Mouse (Mus musculus) CD4-positive helper T cell, adult 2 months (primary cell): ENCODE data around the gene Fcmr.

ENCODE experiments used
- DNase-seq: peaks from one replicate; pipeline ENCODE4 v3.0.0-alpha.2; 2012; ENCODE audit warnings: low read depth, missing footprints, low spot score

Gene Fcmr

DNA sequence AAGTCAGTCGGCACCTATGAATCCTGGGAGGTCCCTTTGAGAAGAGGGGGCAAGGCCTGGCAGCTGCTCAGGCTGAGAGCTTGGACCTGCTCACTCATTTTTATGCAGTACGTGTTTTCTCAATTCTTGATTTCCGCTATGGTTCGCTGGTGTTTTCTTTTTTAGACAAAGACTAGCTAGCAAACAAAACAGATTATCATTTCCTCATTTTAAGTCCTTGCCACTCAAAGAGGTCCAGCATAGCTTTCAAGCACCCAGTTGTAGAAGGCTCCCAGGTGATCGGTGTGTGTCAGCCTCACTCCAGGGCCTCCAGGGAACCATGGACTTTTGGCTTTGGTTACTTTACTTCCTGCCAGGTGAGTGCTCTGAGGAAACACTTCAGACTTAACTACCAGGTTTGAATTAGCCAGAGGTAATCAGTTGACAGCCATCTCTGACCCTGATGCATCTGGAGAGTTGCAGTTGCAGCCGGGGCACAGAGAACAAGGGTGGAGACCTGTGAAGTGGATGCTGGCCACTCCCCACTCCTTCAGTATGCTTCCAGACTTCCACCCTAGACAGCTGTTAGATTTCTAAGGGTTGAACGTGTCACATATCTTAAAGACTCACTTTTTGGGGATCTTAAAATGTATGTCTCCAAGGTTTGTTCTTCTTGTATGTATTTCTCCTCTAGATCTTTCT is at the start of gene Fcmr:
Gene Fcmr (plus strand): TSS at position 129 of the 681 bp plus-strand sequence.
- DNase-seq: no peak

DNA sequence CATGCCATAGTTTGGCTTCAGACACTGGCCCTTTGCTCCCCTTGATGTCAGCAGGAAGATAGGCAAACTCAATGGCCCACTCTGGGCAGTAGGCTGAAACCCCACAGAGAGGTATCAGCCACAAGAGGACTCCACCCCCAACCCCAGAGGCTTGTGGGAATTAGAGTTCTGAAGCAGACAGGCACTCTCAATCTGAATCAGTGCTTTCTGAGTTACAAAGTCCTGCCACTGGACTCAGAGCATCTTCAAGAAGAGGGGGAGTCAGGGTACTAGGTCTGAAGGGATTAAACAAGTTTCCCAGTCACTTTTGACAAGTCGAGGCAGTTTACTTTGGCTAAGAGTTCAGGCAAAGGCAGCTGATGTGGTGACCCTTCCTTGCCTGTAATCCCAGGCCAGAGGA is 45.7 kb upstream of the Fcmr start:
- DNase-seq: no peak

DNA sequence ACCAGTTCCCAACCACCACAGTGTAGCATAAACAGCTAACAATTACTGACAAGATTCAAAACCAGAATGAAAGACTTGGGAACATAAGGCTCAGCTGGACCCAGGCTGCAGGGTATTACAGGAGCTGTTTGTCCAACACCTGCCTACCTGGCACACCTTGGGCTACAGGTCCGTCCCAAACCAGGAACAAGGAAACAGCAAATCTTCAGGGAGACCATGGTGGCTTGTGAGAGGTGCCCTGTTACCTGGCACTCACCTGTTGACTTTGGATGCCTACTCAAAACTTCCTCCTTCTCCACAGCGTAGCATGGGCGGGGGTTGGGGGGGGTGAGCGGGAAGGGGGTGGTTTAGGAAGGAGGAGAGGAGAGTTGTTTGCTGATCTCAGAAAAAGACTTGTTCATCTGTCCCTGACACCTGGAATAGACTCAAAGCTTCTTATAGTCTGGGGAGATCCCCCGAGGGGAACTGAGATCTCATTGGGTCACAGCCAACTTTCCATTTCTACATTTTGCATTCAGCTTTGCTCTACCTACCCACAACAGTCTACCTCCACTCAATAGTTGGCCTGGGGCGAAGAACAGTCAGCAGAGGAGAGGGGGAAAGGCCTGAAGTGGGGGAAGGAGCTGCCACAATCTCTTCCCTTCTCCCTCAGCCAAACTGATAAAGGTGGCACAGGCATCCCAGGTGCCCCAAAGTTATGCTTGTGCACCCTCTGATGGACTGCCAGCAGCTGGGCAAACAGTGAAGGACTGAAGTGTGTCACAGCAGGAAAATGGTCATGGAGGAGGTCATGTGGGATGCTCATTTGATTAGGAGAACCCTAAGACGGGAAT is 44.9 kb upstream of the Fcmr start:
- peak; percentile 15 for DNase-seq

DNA sequence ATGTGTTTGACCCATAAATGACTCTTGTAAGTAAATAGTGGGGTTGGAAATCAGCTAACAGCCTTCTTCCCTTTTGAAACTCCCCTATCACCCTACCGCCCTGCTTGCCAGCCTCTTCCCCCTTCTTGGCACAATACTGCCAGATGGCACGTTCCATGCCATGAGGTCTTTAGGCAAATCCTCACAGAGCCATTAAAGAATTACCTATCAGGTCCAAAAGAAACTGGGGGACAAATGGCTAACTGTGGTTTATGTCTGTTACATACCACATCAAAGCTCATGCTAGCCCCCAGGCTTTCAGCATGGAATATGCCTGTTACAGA is 44.4 kb upstream of the Fcmr start:
- DNase-seq: no peak

DNA sequence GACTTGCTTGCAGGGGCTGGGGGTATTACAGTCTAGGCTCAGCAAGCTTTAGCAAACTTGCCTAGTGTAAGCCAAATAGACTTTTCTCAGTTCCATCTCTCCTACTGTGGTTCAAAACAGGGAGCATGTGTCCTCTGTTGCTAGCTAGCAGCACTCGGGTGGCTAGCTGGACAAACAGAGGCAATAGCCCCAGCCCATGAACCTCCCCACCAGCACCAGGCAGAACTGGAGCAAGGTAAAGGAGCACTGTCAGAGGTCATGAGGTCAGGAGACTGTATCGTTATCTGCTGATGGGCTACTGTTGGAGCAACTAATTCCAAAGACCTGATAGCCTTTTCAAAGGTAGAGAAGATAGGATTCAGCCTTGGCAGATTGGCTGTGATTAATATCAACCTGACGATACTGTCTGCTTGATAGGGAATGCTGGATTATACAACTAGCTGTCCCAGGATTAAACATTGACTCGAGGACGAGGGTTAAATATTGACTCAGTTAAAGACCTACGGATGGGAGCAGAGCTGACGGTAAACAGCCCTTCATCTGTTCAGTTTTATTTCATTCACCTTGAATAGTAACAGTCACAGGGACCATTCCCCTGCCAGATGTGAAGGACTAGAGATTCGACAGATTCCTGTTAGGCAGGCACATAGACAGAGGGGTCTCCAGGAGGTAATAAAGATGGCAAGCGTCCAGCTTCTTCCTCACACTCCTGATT is 43.4 kb upstream of the Fcmr start:
- no peak for DNase-seq

DNA sequence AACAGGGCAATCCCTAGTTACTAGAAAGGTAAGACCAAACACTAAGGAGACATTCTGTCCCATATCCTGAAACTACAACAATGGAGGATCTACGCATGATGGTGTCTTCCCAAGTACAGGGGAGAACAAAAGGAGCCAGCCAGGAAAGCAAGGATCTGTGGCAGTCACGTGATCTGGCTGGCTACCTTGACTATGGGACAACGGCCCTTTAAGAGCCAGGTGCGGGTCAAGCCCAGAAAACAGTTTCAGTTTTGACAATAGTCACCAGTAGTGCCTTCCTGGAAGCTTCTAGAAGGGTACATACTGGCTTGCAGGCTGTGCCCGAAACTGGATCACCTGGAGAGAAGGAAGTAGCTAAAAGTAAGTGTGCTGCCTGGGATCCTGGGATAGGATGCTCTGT is 39.0 kb upstream of the Fcmr start, which contains the start of gene Pigr:
Gene Pigr (plus strand): TSS at position 237 of the 400 bp plus-strand sequence.
- no peak for DNase-seq

DNA sequence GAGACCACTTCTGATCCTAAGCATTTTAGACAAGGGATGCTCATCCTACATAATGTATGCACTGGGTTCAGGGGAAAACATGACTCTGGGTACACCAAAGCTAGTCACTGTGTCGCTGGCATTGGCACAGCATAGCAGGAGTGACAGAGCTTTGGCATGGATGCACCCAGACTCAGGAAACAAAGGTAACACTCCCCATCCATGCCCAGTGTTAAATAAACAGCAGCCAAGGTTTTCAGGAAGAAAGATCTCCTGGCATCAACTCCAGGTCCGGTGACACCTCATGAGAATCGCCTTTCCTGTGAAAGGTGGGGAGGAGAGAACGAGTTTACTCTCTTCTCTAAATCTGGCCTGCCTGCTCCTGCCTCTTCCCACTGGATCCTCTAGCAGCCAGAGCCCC is 36.8 kb upstream of the Fcmr start:
- no peak for DNase-seq

DNA sequence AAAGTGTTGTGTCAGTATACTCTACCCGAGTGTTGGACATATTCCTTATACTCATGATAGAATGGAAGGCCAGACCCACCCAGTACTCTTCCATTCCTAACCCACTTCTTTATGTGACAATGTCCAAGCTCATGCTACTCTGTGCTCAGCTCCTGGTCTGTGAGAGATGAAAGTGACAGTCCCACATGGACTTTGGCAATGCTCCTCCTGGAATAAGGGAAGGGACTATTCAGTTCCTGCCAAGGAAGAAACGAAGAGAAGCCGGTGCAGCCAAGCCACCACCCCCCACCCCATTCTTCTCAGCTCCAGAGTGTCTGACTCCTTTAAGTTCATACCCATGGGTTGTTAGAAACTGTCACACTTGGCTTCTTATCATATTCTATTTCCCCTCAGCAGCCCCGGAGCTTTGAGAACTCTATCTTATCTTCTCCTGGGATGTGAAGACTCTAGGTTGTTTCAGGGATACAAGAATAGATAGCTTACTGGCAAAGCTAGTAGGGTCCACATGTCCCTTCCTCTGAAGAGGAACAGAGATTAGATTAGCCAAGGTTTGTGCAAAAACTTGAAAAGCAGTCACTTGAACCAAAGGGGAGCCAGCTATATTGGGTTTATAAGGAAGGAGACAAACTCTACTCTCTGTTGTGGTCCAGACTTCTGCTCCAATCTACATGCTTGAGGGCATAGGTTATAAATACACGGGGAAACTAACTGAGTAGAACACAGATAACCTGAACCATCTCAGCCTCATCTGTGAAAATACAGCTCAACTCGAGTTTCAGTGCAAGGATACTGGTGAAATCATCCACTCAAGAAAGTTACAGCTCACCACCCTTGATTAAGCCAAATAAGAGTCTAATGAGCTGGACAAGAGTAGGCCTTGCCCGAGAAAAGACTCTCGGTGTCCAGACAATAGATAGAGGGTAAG is 35.3 kb upstream of the Fcmr start:
- no peak for DNase-seq

DNA sequence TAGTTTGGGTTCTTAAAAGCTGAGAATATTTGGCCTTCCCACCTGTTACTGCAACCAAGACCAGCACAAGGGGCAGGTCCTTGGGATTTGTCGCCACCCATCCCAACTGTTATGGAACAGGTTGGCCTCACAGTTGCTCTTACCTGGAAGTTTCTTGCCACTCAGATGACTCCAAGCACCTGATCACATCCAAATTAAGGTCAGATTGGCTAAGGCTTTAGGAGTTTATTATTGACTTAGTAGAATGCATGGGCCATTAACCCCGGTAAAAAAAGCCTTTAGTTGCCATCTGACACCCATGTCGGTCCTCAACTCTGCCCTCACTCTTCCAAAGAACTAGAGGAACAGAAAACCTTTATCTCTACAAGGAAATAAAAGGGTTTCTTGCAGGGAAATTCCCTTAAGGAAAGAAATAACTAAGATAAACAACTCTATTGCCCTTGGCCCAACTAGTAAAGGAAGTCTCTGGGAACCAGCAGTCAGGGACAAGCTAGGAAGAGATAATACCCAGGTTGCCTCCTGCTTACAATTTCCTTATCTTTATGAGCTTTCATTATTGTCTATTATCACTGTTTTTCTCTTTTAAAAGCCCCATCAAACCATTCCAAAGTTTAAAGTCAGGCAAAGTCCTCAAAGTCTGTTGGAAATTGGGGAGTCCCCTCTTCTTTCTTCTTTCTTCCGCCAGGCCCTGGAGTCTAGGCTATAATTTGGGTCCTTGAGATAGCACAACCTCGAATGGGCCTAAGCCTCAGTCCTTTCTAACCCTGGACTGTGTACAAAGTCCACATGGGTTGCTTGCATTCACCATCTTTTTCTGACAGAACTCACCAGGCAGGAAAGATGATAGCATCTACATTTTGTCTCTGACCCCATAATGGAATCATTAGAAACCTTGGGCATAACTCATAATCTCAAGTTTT is 33.0 kb upstream of the Fcmr start:
- DNase-seq: no peak

DNA sequence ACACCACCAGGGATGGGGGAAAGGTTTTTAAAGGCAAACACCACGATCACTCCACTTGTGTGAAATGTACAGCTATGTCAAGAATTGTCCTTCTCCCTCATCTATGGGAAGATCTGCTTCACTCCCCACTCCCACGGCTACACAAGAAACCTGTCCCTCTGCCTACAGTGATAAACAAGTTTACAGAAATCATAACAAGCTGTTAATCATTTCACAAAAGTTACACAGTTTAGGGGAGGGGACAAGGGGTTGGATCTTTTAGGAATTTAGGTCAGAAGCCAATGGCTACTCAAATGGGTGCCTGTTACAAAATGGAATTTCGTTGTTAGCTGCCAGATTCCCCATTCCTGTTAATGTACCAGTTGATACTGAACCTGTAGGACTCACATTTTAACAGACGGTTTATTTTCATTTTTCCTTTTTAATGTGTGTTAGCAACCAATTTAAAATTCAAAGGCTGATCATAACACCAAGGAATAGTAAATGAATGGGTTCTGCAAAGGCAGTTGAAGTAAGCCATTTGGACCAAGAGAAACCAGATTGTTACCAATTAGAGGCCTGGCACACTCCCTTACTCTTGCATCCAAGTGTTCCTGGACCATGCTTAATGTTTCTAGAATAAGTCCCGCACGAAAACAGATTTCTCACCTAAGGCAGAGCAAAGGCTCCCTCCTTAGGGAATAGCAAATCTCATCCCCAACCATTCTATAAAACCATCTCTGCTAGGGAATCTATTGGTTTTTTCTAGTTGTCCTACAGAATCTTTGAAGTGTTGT is 30.1 kb upstream of the Fcmr start:
- DNase-seq: no peak

DNA sequence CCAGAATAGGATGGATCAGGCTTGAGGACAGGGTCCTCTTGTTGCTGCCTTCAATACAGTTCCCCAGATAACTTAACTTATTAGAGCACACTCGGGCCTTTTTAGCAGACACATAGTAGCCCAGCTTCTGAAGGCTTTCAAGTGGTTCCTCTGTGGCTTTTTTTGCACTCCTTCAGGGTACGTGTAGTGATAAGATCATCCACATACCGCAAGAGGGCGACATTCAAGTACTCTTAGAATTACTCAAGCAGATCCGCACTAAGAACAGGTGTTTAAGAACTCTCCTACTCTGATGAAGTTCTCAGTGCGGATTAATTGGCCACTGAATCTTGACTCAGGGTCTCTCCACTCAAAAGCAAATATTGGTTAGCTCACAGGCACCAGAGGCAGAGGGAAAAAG is 27.2 kb upstream of the Fcmr start:
- DNase-seq: peak; percentile 71

DNA sequence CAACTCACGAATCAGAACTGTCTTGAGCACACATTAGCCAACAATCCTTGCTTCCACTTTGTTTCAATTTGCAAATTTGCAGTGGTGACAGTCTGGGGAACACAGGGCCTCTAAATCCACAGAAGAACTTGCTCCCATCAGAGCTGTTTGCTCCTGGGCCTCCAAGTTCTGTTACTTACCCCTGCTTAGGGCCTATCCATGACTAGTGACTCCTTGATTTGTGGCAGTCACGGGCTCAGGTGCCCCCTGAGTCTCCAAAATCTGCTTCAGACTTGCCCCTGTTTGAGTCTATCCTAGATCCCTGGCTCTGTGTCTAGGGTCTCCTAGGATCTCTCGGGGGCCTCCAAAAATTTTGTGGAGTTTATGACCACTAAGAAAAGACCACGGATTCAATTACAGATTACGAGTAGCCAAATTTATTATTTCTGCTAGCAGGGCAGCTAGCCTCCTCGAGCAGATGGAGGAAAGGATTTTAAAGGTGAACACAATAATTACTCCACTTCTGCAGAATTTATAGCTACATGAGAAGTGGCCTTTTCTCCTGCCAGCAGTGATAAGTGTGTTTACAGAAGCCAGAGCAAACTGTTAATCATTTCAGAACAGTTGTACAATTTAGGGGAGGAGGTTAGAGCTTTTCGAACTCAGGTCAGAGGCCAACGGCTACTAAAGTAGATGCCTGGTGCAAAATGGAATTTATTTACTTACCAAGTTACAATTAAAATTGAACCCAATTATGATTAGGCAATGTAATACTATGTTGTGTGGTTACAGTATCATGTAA is 24.7 kb upstream of the Fcmr start:
- no peak for DNase-seq

DNA sequence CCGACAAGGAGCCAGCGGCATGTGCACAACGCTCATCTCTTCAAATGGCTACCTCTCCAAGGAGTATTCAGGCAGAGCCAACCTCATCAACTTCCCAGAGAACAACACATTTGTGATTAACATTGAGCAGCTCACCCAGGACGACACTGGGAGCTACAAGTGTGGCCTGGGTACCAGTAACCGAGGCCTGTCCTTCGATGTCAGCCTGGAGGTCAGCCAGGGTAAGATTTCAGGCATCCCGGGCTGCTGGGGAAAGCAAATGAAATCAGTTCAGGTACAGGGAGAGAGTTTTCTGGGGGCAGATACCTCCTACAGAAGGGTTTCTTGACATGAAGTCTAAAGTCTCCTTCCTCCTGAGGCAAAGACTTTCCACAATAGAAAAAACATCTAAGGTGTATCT is 23.8 kb upstream of the Fcmr start:
- no peak for DNase-seq

DNA sequence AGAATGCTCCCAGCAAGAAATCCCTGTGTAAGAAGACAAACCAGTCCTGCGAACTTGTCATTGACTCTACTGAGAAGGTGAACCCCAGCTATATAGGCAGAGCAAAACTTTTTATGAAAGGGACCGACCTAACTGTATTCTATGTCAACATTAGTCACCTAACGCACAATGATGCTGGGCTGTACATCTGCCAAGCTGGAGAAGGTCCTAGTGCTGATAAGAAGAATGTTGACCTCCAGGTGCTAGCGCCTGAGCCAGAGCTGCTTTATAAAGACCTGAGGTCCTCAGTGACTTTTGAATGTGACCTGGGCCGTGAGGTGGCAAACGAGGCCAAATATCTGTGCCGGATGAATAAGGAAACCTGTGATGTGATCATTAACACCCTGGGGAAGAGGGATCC is 21.0 kb upstream of the Fcmr start:
- DNase-seq: no peak

DNA sequence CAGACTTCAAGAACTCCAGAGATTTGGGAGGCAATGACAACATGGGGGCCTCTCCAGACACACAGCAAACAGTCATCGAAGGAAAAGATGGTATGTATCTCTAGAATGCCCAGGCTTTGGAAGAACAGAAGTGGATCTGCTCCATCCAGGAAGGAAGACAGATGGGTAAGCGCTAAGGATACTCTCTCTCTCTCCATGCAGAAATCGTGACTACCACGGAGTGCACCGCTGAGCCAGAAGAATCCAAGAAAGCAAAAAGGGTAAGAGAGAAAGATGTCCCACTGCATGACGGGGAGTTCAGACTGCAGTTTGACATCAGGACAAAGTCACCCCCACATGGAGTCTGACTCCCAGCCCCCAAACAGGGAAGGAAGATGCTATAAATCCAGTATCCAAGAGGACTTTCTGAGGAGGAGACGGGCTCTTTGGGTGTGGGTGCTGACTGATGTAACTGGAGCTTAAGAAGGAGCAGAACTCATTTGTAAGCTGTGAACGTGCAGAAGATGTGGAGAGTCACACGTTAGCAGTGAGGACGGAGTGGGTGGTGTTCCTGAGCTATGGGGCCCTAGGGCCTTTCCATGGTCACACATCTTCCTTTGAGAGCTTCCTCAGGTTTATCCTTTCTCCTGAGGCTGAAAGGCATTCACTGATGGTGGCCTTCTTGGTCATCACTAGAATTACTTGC is 15.8 kb upstream of the Fcmr start:
- DNase-seq: no peak

DNA sequence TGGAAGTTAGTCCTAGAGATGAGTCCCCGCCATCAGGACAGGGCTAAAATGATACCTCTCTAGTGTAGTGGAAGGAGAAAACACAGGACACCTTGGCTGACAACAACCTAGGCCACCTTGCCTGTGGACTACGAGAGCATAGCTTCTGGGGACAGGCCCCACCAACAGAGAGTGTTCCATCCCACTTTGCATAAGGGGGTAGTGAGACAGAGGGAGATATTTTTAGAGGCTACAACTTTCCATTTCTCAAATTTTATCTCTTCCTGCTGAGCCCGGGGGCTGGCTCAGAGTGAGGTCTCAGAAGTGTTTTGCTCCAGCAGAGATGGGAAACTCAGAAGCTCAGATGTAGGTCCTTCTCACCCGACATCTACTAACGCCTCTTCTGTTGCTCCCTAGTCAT is 15.1 kb upstream of the Fcmr start:
- DNase-seq: no peak

DNA sequence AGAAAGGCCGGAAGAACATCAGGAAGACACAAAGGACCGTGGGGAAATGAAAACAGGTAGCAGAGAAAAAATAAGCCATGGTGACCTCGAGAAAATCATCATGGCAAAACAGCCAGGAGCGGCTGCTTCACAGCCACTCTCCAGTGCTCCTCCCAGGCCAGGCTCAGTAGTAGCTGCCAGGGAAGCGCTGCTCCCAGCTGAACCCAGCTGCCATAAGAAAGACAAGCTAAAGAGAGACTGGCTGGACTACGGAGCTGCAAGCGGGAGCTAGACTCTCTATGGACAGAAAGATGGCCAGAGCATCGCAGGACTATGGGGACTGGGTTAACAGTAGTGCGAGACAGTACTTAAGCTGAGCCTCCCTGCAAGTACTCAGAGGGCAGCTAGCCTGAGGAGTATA is 10.7 kb upstream of the Fcmr start:
- no peak for DNase-seq

DNA sequence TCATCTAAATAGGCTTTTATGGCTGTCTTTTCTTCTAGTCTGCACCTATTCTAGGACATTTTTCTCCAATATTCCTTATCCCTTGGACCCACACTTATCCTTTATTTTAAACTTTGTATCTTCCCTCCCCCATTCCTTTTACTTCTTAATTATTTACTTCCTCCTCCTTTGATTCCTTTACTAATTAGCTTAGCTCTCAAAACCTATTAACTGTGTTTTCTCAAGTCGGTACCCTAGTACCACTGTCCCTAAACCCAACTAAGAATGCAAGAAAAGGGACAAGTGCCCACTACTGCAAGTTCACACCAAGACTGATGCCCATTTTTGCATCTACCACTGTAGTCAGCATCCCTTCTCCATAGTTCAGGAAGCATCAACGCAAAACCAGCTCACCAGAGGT is 9.7 kb upstream of the Fcmr start:
- no peak for DNase-seq
